Mouse (Mus musculus): Measurements from ENCODE around the gene Gimap3.

GRCm38 (mm10) chr6:48747091-48747966 lies 23.3 kb downstream of the Gimap3 start:
- no peak for TF ChIP-seq CTCF (IDR thresholded peaks at IDR 0.05; ENCODE audit: low read depth)
- no peak for TF ChIP-seq EP300 (IDR thresholded peaks at IDR 0.05; ENCODE audit: low read depth)
